Mouse (Mus musculus): ENCODE data around the gene Anp32b. TPM values are rescaled to one million over a fixed set of nuclear protein-coding genes. Genes with fewer than 3 reads are reported as not detected.

Gene Anp32b
- polyA plus RNA-seq, 1 experiment from 2014 or later, result 156 TPM

DNA sequence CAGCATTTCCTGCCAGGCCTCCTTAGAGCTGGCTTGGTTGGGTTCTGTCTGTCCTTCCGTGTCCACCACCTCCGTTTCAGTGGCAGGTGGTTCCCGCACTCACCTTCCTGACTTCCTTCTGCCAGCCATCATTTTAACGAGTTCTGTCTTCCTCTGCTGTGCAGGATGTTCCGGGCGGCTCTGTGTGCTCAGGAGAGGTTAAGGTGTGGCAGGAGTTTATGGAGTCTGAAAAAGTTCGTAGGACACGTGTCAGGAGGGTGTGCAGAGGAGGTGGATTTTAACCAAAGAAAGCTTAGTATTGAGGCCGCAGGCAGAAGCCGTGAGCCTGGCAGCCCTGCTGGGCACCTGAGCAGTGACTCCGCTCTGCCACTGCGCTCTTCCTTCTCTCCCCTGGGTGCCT lies 44.8 kb downstream of the Anp32b start:
- no peaks in the 10 kb centered on the region for H3K9me3 ChIP-seq (replicated peaks; ENCODE audit: control insufficient read depth, low read length)
- WGBS, result 85% methylated on average over 12 of the region's 12 CpGs
- no peak overlapping the region for H3K4me2 ChIP-seq (ENCODE audit: low read depth, low read length)
- H3K36me3 ChIP-seq (ENCODE audit: control insufficient read depth, insufficient read depth), result peaks cover 26% of the 10 kb centered on the region
- no peak overlapping the region for H3K27ac ChIP-seq (ENCODE audit: low read length)
- H3K4me1 ChIP-seq (ENCODE audit: control insufficient read depth, insufficient read depth, low read length), result no peaks in the 10 kb centered on the region
- no peak for ATAC-seq (replicated peaks; ENCODE audit: extremely low read depth, insufficient read depth, low FRiP score)
- H3K4me3 ChIP-seq (ENCODE audit: low read length), result no peak overlapping the region
- no peaks in the 10 kb centered on the region for H3K27me3 ChIP-seq (ENCODE audit: control insufficient read depth, insufficient read depth, low read length)
- H3K9ac ChIP-seq (ENCODE audit: low read length), result no peak overlapping the region

DNA sequence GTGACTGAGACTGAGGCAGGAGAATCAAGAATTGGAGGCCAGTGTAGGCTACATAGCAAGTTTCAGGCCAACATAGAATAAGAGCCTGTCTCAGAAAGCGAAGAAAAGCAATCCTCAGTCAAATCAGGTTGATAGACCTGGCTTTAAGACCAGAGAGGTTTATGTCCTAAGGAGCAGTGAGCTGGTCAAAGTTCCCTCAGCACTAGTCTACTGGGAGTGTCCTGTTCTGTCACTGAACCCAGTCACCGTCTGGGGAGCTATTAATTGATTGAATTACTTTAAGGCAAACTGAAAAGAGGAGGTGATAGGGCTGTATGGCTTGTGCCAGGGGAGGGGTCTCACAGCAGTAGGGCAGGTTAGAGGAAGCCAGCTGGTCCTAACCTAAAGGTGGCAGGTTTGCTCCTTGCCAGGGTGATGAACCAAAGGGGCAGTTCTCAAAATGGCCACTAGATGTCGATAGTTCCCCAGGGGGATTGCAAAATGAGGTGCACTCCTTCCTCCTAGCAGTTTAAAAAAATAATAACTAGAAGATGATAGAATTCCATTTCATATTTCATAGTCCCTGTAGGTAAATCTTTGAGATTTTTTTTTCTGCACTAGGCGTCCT lies 46.7 kb downstream of the Anp32b start:
- Histone ChIP-seq H3K4me2 (ENCODE audit: low read depth, low read length) (no peak overlapping the region), H3K9me3 (replicated peaks; ENCODE audit: control insufficient read depth, low read length) (no peaks in the 10 kb centered on the region), H3K4me3 (ENCODE audit: low read length) (no peak overlapping the region), H3K4me1 (ENCODE audit: control insufficient read depth, insufficient read depth, low read length) (no peaks in the 10 kb centered on the region), H3K27ac (ENCODE audit: low read length) (no peak overlapping the region), H3K36me3 (ENCODE audit: control insufficient read depth, insufficient read depth) (peaks cover 36% of the 10 kb centered on the region), H3K9ac (ENCODE audit: low read length) (no peak overlapping the region), H3K27me3 (ENCODE audit: control insufficient read depth, insufficient read depth, low read length) (no peaks in the 10 kb centered on the region)
- WGBS, result 41% methylated on average over 4 of the region's 4 CpGs
- ATAC-seq (replicated peaks; ENCODE audit: extremely low read depth, insufficient read depth, low FRiP score), result peak; percentile 37; the same call in 1 of the 2 replicates

GRCm38 (mm10) chr4:46498511-46498910 lies 47.8 kb downstream of the Anp32b start:
- H3K36me3 ChIP-seq (ENCODE audit: control insufficient read depth, insufficient read depth), result peaks cover 35% of the 10 kb centered on the region
- H3K9ac ChIP-seq (ENCODE audit: low read length), result no peak overlapping the region
- no peaks in the 10 kb centered on the region for H3K27me3 ChIP-seq (ENCODE audit: control insufficient read depth, insufficient read depth, low read length)
- no peak overlapping the region for H3K27ac ChIP-seq (ENCODE audit: low read length)
- ATAC-seq (replicated peaks; ENCODE audit: extremely low read depth, insufficient read depth, low FRiP score), result no peak
- WGBS, result 73% methylated on average over 3 of the region's 3 CpGs
- H3K4me3 ChIP-seq (ENCODE audit: low read length), result no peak overlapping the region
- no peak overlapping the region for H3K4me2 ChIP-seq (ENCODE audit: low read depth, low read length)
- no peaks in the 10 kb centered on the region for H3K4me1 ChIP-seq (ENCODE audit: control insufficient read depth, insufficient read depth, low read length)
- H3K9me3 ChIP-seq (replicated peaks; ENCODE audit: control insufficient read depth, low read length), result no peaks in the 10 kb centered on the region

DNA sequence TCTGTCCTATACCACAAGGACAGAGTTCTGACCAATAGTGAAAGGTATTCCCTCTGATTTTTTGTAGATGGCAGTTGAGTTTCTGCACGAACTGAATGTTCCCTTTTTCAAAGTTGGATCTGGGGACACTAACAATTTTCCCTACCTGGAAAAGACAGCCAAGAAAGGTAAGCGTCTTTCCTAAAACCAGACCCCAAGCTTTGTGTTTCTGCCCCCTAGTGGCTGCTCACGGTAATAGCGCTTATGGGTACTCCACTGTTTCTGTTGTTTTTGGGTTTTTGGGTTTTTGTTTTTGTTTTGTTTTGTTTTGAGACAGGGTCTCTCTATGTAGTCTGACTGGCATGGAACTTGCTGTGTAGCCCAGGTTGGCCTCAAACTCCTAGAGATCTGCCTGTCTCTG lies 48.3 kb downstream of the Anp32b start:
- H3K4me3 ChIP-seq (ENCODE audit: low read length), result no peak overlapping the region
- no peaks in the 10 kb centered on the region for H3K4me1 ChIP-seq (ENCODE audit: control insufficient read depth, insufficient read depth, low read length)
- H3K27ac ChIP-seq (ENCODE audit: low read length), result no peak overlapping the region
- H3K9ac ChIP-seq (ENCODE audit: low read length), result no peak overlapping the region
- no peak for ATAC-seq (replicated peaks; ENCODE audit: extremely low read depth, insufficient read depth, low FRiP score)
- no peaks in the 10 kb centered on the region for H3K9me3 ChIP-seq (replicated peaks; ENCODE audit: control insufficient read depth, low read length)
- WGBS, result 13% methylated on average over 4 of the region's 4 CpGs
- H3K4me2 ChIP-seq (ENCODE audit: low read depth, low read length), result no peak overlapping the region
- peaks cover 32% of the 10 kb centered on the region for H3K36me3 ChIP-seq (ENCODE audit: control insufficient read depth, insufficient read depth)
- H3K27me3 ChIP-seq (ENCODE audit: control insufficient read depth, insufficient read depth, low read length), result no peaks in the 10 kb centered on the region

DNA sequence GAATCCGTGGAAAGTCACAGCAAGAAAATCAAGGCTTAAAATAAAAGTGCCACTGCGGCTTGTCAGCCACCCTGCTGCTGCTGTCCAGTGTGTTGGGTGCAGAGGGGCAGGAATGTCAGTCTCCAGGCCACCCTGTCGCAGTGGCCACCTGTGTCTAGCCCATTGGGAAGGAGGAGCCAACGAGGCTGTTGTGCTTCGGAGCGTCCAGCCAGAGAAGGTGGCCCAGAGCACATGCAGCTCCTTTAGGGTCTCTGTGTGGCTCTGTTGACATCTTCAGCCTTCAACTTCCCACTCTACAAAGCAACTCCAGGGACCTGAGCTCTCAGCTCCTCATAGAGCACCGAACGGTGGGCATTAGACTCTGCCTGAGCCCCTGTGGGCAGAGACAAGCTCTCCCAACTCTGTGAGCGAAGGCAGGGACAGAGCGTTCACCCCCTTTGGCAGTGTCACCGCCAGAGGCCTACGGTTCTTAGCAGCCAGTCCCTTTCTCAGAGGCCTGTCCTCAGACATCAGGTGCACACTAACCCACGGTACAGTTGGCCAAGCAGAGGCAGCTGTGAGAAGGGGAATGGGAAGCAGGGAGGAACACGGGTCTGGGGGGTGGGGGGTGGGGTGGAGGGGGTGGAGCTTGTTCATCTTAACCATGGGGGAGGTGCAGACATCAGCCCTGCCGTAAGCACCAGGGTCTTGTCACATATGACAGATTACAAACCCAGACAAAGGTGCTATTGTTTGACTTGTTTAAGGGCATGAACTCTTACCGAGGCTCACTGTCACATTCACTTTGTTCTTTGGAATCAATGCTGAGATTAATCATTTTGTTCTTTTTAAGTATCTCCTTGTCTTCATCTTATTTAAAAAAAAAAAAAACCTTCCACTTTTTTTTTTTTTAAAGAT lies 52.2 kb downstream of the Anp32b start:
- Histone ChIP-seq H3K4me3 (ENCODE audit: low read length) (no peak overlapping the region), H3K9ac (ENCODE audit: low read length) (no peak overlapping the region), H3K27me3 (ENCODE audit: control insufficient read depth, insufficient read depth, low read length) (no peaks in the 10 kb centered on the region; the same call in 1 of the 2 replicates), H3K4me2 (ENCODE audit: low read depth, low read length) (no peak overlapping the region), H3K27ac (ENCODE audit: low read length) (no peak overlapping the region), H3K4me1 (ENCODE audit: control insufficient read depth, insufficient read depth, low read length) (no peaks in the 10 kb centered on the region), H3K36me3 (ENCODE audit: control insufficient read depth, insufficient read depth) (peaks cover 31% of the 10 kb centered on the region), H3K9me3 (replicated peaks; ENCODE audit: control insufficient read depth, low read length) (no peaks in the 10 kb centered on the region)
- no peak for ATAC-seq (replicated peaks; ENCODE audit: extremely low read depth, insufficient read depth, low FRiP score)
- WGBS, result 77% methylated on average over 16 of the region's 16 CpGs

- WGBS, result 72% methylated on average over 3 of the region's 3 CpGs
- Histone ChIP-seq H3K4me3 (ENCODE audit: low read length) (no peak overlapping the region), H3K4me2 (ENCODE audit: low read depth, low read length) (no peak overlapping the region), H3K27ac (ENCODE audit: low read length) (no peak overlapping the region), H3K4me1 (ENCODE audit: control insufficient read depth, insufficient read depth, low read length) (no peaks in the 10 kb centered on the region), H3K36me3 (ENCODE audit: control insufficient read depth, insufficient read depth) (peaks cover 31% of the 10 kb centered on the region), H3K9ac (ENCODE audit: low read length) (no peak overlapping the region), H3K27me3 (ENCODE audit: control insufficient read depth, insufficient read depth, low read length) (no peaks in the 10 kb centered on the region; the same call in 1 of the 2 replicates), H3K9me3 (replicated peaks; ENCODE audit: control insufficient read depth, low read length) (no peaks in the 10 kb centered on the region)
- ATAC-seq (replicated peaks; ENCODE audit: extremely low read depth, insufficient read depth, low FRiP score), result no peak
Observed at GRCm38 (mm10) chr4:46503881-46504280, 53.2 kb downstream of the Anp32b start.

DNA sequence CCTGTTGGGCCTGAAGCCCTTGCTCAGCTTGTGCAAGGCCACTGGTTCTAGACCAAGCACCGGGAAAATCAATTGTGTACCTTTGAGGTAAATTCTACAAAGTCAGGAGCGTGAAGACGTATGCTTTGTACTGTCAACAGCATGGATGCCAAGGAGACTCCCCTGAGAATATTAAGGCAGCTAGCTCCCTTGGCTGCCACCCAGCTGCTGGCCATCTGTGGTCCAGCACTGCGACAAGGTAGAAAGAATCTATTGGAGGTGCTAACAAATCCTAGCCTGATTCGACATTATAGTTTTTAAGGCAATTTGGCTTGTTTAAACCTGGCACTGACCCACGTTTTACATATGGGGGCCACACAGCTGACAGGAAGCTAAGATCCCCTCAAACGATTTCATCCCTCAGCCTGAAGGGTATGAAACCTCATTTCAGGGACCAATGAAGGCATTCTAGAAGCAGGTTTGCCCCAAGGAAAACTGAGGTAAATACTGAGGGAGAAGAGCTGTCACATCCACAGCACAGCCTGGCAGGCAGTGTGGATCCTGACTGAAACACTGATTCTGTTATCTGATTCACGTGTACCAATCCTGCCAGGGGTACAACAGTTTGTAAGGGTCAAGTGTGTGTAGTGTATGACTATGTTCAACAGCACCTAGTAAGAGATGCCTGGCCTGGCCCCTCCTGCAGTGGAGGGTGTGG lies 54.8 kb downstream of the Anp32b start:
- Histone ChIP-seq H3K27me3 (ENCODE audit: control insufficient read depth, insufficient read depth, low read length) (no peaks in the 10 kb centered on the region; the same call in 1 of the 2 replicates), H3K27ac (ENCODE audit: low read length) (no peak overlapping the region), H3K4me3 (ENCODE audit: low read length) (no peak overlapping the region), H3K9me3 (replicated peaks; ENCODE audit: control insufficient read depth, low read length) (no peaks in the 10 kb centered on the region), H3K9ac (ENCODE audit: low read length) (no peak overlapping the region), H3K4me1 (ENCODE audit: control insufficient read depth, insufficient read depth, low read length) (no peaks in the 10 kb centered on the region), H3K4me2 (ENCODE audit: low read depth, low read length) (no peak overlapping the region), H3K36me3 (ENCODE audit: control insufficient read depth, insufficient read depth) (peaks cover 18% of the 10 kb centered on the region)
- 63% methylated on average over 8 of the region's 8 CpGs for WGBS
- ATAC-seq (replicated peaks; ENCODE audit: extremely low read depth, insufficient read depth, low FRiP score), result no peak

- Histone ChIP-seq H3K27me3 (ENCODE audit: control insufficient read depth, insufficient read depth, low read length) (no peaks in the 10 kb centered on the region; the same call in 1 of the 2 replicates), H3K27ac (ENCODE audit: low read length) (no peak overlapping the region), H3K4me1 (ENCODE audit: control insufficient read depth, insufficient read depth, low read length) (no peaks in the 10 kb centered on the region), H3K9me3 (replicated peaks; ENCODE audit: control insufficient read depth, low read length) (no peaks in the 10 kb centered on the region), H3K9ac (ENCODE audit: low read length) (peak overlapping the region; percentile 72), H3K4me3 (ENCODE audit: low read length) (peak overlapping the region; percentile 61), H3K4me2 (ENCODE audit: low read depth, low read length) (peak overlapping the region; percentile 75), H3K36me3 (ENCODE audit: control insufficient read depth, insufficient read depth) (peaks cover 9% of the 10 kb centered on the region; the same call in 1 of the 2 replicates)
- WGBS, result 1% methylated on average over 94 of the region's 94 CpGs
- ATAC-seq (replicated peaks; ENCODE audit: extremely low read depth, insufficient read depth, low FRiP score), result peak; percentile 98
Observed at GRCm38 (mm10) chr4:46506801-46507610, 56.3 kb downstream of the Anp32b start.

Measured in heart, embryonic 16.5 days (tissue).